Mouse (Mus musculus): Measurements from ENCODE around the gene Akr1c6. TPM values are rescaled to one million over a fixed set of nuclear protein-coding genes. Genes with fewer than 3 reads are reported as not detected.

Gene Akr1c6
- total and polyA plus RNA-seq, 3 experiments, result not detected

- no peaks in the 10 kb centered on the region for H3K27me3 ChIP-seq (ENCODE audit: insufficient read depth, low read length)
- DNase-seq (ENCODE audit: low spot score) (no peak), ATAC-seq (ENCODE audit: extremely low read depth, insufficient number of reproducible peaks, low FRiP score, poor library complexity, severe bottlenecking) (no peak)
- TF ChIP-seq GATA1 (IDR thresholded peaks at IDR 0.05; ENCODE audit: borderline replicate concordance, low read length) (no peak), GATA2 (IDR thresholded peaks at IDR 0.05; ENCODE audit: borderline replicate concordance, low read depth, low read length) (no peak), TAL1 (conservative IDR thresholded peaks at IDR 0.05; ENCODE audit: low read depth, low read length) (no peak), CTCF (IDR thresholded peaks at IDR 0.05; ENCODE audit: low read depth, low read length) (no peak), POLR2AphosphoS5 (IDR thresholded peaks at IDR 0.05; ENCODE audit: insufficient replicate concordance, low read depth, low read length) (no peak)
- H3K4me3 ChIP-seq (ENCODE audit: low read depth, low read length), result no peak overlapping the region
- H3K9me3 ChIP-seq (replicated peaks), result no peaks in the 10 kb centered on the region
- no peaks in the 10 kb centered on the region for H3K4me1 ChIP-seq (ENCODE audit: insufficient read depth, low read depth, low read length)
- no peaks in the 10 kb centered on the region for H3K36me3 ChIP-seq (replicated peaks)
Observed at GRCm38 (mm10) chr13:4404726-4405125, 29.4 kb upstream of the Akr1c6 start.

- H3K9me3 ChIP-seq (replicated peaks), result no peaks in the 10 kb centered on the region
- no peaks in the 10 kb centered on the region for H3K36me3 ChIP-seq (replicated peaks)
- TF ChIP-seq TAL1 (conservative IDR thresholded peaks at IDR 0.05; ENCODE audit: low read depth, low read length), result no peak
- no peak for TF ChIP-seq GATA1 (IDR thresholded peaks at IDR 0.05; ENCODE audit: borderline replicate concordance, low read length)
- TF ChIP-seq CTCF (IDR thresholded peaks at IDR 0.05; ENCODE audit: low read depth, low read length), result no peak
- no peak for TF ChIP-seq POLR2AphosphoS5 (IDR thresholded peaks at IDR 0.05; ENCODE audit: insufficient replicate concordance, low read depth, low read length)
- TF ChIP-seq GATA2 (IDR thresholded peaks at IDR 0.05; ENCODE audit: borderline replicate concordance, low read depth, low read length), result no peak
- no peak for ATAC-seq (ENCODE audit: extremely low read depth, insufficient number of reproducible peaks, low FRiP score, poor library complexity, severe bottlenecking)
- H3K4me1 ChIP-seq (ENCODE audit: insufficient read depth, low read depth, low read length), result no peaks in the 10 kb centered on the region
- no peaks in the 10 kb centered on the region for H3K27me3 ChIP-seq (ENCODE audit: insufficient read depth, low read length)
- DNase-seq (ENCODE audit: low spot score), result no peak
- H3K4me3 ChIP-seq (ENCODE audit: low read depth, low read length), result no peak overlapping the region
Observed at GRCm38 (mm10) chr13:4406771-4407170, 27.3 kb upstream of the Akr1c6 start.

- H3K27me3 ChIP-seq (ENCODE audit: insufficient read depth, low read length), result no peaks in the 10 kb centered on the region
- no peak for ATAC-seq (ENCODE audit: extremely low read depth, insufficient number of reproducible peaks, low FRiP score, poor library complexity, severe bottlenecking)
- TF ChIP-seq CTCF (IDR thresholded peaks at IDR 0.05; ENCODE audit: low read depth, low read length) (no peak), POLR2AphosphoS5 (IDR thresholded peaks at IDR 0.05; ENCODE audit: insufficient replicate concordance, low read depth, low read length) (no peak), GATA1 (IDR thresholded peaks at IDR 0.05; ENCODE audit: borderline replicate concordance, low read length) (no peak), TAL1 (conservative IDR thresholded peaks at IDR 0.05; ENCODE audit: low read depth, low read length) (no peak), GATA2 (IDR thresholded peaks at IDR 0.05; ENCODE audit: borderline replicate concordance, low read depth, low read length) (no peak)
- H3K4me1 ChIP-seq (ENCODE audit: insufficient read depth, low read depth, low read length), result no peaks in the 10 kb centered on the region
- H3K9me3 ChIP-seq (replicated peaks), result no peaks in the 10 kb centered on the region
- H3K36me3 ChIP-seq (replicated peaks), result no peaks in the 10 kb centered on the region
- no peak for DNase-seq (ENCODE audit: low spot score)
- H3K4me3 ChIP-seq (ENCODE audit: low read depth, low read length), result no peak overlapping the region
Observed at GRCm38 (mm10) chr13:4428558-4428957, 5.5 kb upstream of the Akr1c6 start.

- ATAC-seq (ENCODE audit: extremely low read depth, insufficient number of reproducible peaks, low FRiP score, poor library complexity, severe bottlenecking) (no peak), DNase-seq (ENCODE audit: low spot score) (no peak)
- TF ChIP-seq POLR2AphosphoS5 (IDR thresholded peaks at IDR 0.05; ENCODE audit: insufficient replicate concordance, low read depth, low read length) (no peak), GATA2 (IDR thresholded peaks at IDR 0.05; ENCODE audit: borderline replicate concordance, low read depth, low read length) (no peak), GATA1 (IDR thresholded peaks at IDR 0.05; ENCODE audit: borderline replicate concordance, low read length) (no peak), CTCF (IDR thresholded peaks at IDR 0.05; ENCODE audit: low read depth, low read length) (no peak)
- no peaks in the 10 kb centered on the region for H3K27me3 ChIP-seq (ENCODE audit: insufficient read depth, low read length)
- H3K4me1 ChIP-seq (ENCODE audit: insufficient read depth, low read depth, low read length), result no peaks in the 10 kb centered on the region
- no peaks in the 10 kb centered on the region for H3K36me3 ChIP-seq (replicated peaks)
- H3K4me3 ChIP-seq (ENCODE audit: low read depth, low read length), result no peak overlapping the region
- H3K9me3 ChIP-seq (replicated peaks), result no peaks in the 10 kb centered on the region
Observed at GRCm38 (mm10) chr13:4429034-4429433, 5.1 kb upstream of the Akr1c6 start.

- H3K36me3 ChIP-seq (replicated peaks), result no peaks in the 10 kb centered on the region
- no peaks in the 10 kb centered on the region for H3K27me3 ChIP-seq (ENCODE audit: insufficient read depth, low read length)
- no peaks in the 10 kb centered on the region for H3K9me3 ChIP-seq (replicated peaks)
- ATAC-seq (ENCODE audit: extremely low read depth, insufficient number of reproducible peaks, low FRiP score, poor library complexity, severe bottlenecking) (no peak), DNase-seq (ENCODE audit: low spot score) (no peak)
- H3K4me3 ChIP-seq (ENCODE audit: low read depth, low read length), result no peak overlapping the region
- H3K4me1 ChIP-seq (ENCODE audit: insufficient read depth, low read depth, low read length), result no peaks in the 10 kb centered on the region
- no peak for TF ChIP-seq POLR2AphosphoS5 (IDR thresholded peaks at IDR 0.05; ENCODE audit: insufficient replicate concordance, low read depth, low read length)
- TF ChIP-seq GATA1 (IDR thresholded peaks at IDR 0.05; ENCODE audit: borderline replicate concordance, low read length), result no peak
- TF ChIP-seq TAL1 (conservative IDR thresholded peaks at IDR 0.05; ENCODE audit: low read depth, low read length), result no peak
- no peak for TF ChIP-seq GATA2 (IDR thresholded peaks at IDR 0.05; ENCODE audit: borderline replicate concordance, low read depth, low read length)
- TF ChIP-seq CTCF (IDR thresholded peaks at IDR 0.05; ENCODE audit: low read depth, low read length), result no peak
Observed at GRCm38 (mm10) chr13:4431129-4431528, 3.0 kb upstream of the Akr1c6 start.

- no peaks in the 10 kb centered on the region for H3K27me3 ChIP-seq (ENCODE audit: insufficient read depth, low read length)
- no peak overlapping the region for H3K4me3 ChIP-seq (ENCODE audit: low read depth, low read length)
- no peaks in the 10 kb centered on the region for H3K4me1 ChIP-seq (ENCODE audit: insufficient read depth, low read depth, low read length)
- DNase-seq (ENCODE audit: low spot score) (no peak), ATAC-seq (ENCODE audit: extremely low read depth, insufficient number of reproducible peaks, low FRiP score, poor library complexity, severe bottlenecking) (no peak)
- TF ChIP-seq TAL1 (conservative IDR thresholded peaks at IDR 0.05; ENCODE audit: low read depth, low read length), result no peak
- no peak for TF ChIP-seq POLR2AphosphoS5 (IDR thresholded peaks at IDR 0.05; ENCODE audit: insufficient replicate concordance, low read depth, low read length)
- no peak for TF ChIP-seq GATA1 (IDR thresholded peaks at IDR 0.05; ENCODE audit: borderline replicate concordance, low read length)
- TF ChIP-seq GATA2 (IDR thresholded peaks at IDR 0.05; ENCODE audit: borderline replicate concordance, low read depth, low read length), result no peak
- TF ChIP-seq CTCF (IDR thresholded peaks at IDR 0.05; ENCODE audit: low read depth, low read length), result no peak
- H3K9me3 ChIP-seq (replicated peaks), result no peaks in the 10 kb centered on the region
- no peaks in the 10 kb centered on the region for H3K36me3 ChIP-seq (replicated peaks)
Observed at GRCm38 (mm10) chr13:4465641-4466040, 31.5 kb downstream of the Akr1c6 start.

Data from G1E (cell line).